Mouse (Mus musculus) urinary bladder, postnatal 36 days (tissue): ENCODE measurements around the gene Clrn2.

Source experiments
- DNase-seq, 2 experiments: peaks; one replicate each; pipeline ENCODE4 v3.0.0; 2022; ENCODE audit warnings: low spot score in 2 of 2, mixed read lengths in 1 of 2

Clrn2 gene

DNA sequence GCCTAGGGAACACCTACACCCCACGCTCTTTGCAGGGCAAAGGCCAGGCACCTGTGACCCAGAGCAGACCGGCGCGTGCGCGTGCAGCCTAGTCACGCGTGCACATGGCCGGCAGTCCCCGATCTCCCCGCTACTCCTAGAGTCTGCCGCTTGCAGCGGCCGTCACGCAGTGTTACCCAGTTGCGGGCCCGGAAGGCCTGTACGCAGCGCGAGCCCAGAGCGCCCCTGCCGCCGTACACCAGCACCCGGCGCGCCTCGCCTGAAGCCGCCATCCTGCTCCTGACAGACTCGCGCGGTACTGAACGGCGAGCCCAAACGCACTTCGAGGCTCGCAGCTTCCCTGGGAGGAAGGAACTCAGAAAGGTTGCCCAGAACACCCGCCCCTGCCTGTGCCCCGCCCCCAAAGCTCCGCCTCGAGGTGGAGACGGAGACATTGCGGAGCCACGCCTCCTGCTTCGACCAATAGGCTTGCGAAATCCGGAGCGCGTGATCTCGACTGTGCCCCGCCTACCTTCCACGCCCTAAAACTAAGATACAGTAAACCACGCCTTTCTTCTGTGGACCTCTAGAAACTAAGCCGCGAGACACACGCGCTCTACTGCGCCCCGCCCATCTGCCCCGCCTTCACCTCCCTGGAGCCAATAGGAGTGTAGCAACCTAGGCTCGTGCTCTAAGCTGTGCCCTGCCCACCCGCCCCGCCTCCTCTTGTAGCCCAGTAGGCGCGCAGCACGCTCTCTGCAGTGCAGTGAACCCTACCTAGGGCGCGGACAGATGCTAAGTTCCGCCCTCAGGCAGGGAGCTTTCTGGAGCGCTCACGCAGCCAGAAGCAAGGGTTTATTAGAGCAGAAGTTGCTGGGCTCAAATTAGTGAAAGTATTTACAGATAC, 3.5 kb upstream of the Clrn2 start, which contains the start of gene Qdpr:
Qdpr (minus strand) TSS at position 406 of the 886 bp plus-strand sequence.
- peak; percentile 88 to 95 for DNase-seq

DNA sequence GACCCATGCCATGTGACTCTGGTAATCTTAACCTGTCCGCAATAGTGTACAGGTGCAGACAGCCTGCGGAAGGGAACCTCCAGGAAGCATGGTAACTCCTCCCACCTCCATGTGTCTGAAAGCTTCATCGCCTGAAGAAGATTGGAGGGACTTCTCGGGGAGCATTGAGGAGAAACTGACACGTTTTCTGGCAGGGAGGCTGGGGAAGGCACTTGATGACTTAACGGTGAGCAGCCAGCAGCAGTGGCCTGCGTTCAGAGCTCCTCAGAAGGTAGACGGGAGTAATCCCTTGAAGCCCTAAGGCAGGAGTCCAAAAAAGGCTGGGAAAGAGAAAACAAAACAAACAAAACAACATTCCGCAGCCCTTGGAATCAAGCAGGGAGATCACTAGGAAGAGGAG, 905 bp downstream of the Clrn2 start:
- DNase-seq = no peak

GRCm38 (mm10) chr5:45472880-45473450, 19.4 kb downstream of the Clrn2 start:
- no peak for DNase-seq

GRCm38 (mm10) chr5:45473521-45473920, 20.0 kb downstream of the Clrn2 start:
- DNase-seq = no peak

DNA sequence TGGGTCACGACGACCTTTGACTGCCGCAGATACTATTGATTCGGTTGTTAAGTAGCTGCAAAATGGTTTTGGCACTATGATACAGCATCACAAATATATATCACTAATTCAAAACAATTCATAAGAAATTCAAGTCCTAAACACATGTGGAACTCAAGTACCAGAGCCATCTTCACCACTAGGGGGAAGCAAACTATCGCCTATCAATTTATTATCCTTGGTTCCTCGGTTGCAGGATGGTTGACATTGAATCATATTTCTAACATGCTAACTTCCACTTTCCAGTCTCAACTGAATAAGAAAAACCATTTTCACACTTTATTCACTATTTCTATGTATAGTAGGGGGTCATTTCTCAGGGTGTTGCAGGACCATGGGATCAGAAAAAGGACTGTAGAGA, 20.7 kb downstream of the Clrn2 start:
- no peak for DNase-seq

GRCm38 (mm10) chr5:45474758-45475157, 21.2 kb downstream of the Clrn2 start:
- no peak for DNase-seq

- no peak for DNase-seq
Measured at GRCm38 (mm10) chr5:45475771-45476170, 22.2 kb downstream of the Clrn2 start.

DNA sequence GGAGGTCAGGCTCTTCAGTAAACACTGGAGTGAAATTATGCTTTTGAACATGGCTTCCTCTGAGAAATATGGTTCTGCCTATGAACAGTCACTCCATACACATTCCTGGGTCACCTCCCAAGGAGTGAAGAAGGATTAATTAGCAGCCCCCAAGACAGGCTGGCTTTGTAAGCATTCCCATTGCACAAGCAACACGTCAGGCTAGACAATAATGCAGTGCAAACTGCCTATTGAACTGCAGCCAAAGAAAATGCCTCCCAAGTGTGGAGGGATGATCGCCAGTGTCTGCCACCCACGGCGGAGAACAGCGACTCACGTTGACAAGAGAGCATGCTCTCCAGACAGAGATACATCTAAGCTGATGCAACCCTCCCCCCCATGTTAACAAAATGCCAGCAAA, 22.7 kb downstream of the Clrn2 start:
- no peak for DNase-seq

- DNase-seq = no peak
Measured at GRCm38 (mm10) chr5:45477601-45478000, 24.1 kb downstream of the Clrn2 start.

- DNase-seq = no peak
Measured at GRCm38 (mm10) chr5:45480066-45480465, 26.5 kb downstream of the Clrn2 start.

DNA sequence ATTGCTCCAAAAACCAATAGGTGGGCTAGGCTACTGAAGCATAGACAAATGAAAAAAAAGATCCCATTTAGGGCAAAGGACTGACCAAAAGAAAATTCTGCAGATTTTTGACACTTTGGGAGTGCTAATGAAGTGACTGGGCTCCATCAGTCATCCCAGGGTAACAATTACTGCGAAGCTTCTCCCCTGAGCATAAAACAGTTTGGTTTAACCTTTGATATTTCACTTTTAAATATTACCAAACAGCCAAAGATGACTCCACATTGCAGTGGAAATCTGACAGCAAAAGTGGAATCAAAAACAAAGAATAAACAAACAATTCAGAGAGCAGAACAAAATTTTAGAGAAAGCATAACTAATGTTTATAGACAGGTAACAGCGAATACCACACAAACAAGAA, 27.6 kb downstream of the Clrn2 start:
- DNase-seq = no peak

DNA sequence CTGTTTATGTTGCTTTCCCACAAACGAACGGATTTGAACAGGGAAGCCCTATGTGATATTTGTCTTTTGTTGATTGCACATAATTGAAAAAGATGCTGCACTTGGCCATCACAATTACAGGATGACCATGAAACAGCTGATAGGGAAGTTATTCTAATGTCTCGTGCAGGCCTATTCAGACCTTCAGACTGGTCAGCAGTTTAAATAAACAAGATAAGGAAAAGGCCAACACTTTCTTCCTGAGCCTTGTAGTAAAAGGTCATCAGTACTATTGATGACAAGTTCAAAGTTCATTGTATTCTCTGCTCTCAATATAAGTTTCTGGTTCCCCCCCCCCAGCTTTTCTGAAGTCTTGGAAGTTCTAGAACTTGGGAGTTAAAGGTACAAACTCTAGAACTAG, 29.1 kb downstream of the Clrn2 start:
- no peak for DNase-seq

DNA sequence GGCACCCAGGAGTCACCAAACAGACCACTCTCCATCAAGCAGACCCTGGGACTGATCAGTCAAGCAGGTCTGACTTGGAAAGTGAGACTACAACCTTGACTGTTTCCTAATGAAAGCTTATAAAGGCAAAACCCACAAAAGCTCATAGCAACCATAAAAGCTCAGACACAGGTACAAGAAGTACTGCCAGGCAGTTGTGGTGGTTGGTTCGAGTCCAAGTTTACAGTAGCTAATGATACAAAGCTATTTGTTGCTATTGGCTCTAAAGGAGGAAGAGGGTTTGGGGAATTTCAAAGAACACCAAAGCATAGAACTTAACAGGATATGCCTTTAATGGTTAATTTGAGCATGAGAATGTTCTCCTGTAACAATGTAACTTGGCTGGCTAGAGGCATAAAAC, 30.1 kb downstream of the Clrn2 start:
- DNase-seq = no peak

DNA sequence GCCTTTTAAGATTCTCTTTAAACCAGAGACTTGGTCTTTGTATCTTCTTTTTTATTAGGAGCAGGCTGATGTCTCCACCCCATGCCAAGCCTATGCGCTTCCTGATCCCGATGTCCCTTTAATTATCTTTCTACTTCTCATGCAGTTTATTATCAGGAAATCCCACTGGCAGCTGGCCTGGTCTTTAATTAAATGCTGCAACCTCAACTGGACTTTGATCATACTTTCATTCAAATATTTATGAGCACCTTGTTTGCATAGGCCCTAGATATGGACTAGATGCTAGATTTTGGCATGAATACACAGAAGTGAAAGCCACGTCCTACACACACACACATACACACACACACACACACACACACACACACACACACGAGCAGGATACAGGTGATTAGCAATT, 38.2 kb downstream of the Clrn2 start:
- no peak for DNase-seq

DNA sequence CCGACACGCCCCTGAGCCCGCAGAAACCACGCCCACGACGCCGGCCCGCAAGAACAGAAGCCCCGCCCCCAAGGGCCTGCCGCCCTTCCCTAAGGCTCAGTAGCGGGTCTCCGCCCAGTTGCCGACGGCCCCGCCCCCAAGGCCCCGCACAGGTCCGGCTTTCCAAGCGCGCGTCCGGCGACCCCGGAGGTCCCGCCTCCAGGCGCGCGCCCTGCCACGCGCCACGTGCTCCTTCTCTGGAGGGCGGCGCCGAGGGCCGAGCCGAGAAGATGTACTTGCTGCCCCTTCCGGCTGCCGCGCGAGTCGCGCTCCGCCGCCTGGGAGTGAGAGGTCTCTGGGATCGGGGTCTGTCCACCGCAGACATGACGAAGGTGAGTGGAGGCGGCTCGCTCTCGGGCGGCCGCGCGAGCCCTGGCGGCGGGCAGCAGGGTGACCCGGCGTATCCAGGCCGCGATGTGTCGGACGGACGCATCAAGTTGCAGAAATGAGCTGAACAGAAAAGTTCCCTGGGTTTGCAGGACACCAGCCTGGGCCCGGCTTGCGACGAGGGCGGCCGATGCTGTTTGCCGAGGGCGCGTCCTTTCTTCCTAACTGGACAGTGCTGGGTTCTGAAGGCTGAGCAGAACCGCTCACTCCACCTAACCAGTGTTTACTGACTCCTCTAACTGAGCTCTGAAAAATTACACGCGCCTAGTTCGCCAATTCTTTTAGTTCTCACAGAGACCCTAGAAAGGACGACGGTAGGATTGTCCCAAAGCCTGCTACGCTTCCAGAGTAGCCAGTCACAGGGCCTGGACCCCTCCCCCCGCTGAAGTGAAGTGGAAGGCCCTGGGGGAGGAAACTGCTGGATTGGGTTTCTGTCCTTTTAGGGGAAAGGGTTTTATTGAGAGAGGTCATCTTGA, 39.9 kb downstream of the Clrn2 start, which contains the start of gene Lap3:
Lap3 (plus strand) TSS at position 184 of the 902 bp plus-strand sequence.
- peak; percentile 99 to 100 for DNase-seq

- no peak for DNase-seq
Measured at GRCm38 (mm10) chr5:45494093-45494755, 40.7 kb downstream of the Clrn2 start.

- no peak for DNase-seq
Measured at GRCm38 (mm10) chr5:45495429-45495975, 42.0 kb downstream of the Clrn2 start.

GRCm38 (mm10) chr5:45496042-45496441, 42.5 kb downstream of the Clrn2 start:
- DNase-seq = no peak

DNA sequence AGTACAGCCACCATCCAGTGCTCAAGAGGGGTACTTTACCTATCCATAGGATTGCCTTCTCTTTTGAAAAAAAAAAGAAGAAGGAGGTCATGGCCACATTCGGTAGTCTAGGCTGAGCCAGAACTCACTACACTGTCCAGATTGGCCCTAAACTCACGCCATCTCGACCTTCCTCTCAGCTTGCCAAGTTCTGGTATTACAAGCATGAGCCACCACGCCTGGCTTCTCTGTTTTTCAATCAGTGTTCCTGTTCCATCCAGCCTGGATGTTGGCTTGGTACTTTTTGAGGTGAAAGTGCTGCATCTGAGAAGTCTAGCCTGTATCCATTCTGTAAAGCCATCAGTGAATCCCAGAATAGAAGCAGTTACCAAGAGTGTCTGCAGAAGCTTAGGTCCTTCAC, 42.9 kb downstream of the Clrn2 start:
- no peak for DNase-seq

GRCm38 (mm10) chr5:45496930-45497550, 43.5 kb downstream of the Clrn2 start:
- DNase-seq = no peak

DNA sequence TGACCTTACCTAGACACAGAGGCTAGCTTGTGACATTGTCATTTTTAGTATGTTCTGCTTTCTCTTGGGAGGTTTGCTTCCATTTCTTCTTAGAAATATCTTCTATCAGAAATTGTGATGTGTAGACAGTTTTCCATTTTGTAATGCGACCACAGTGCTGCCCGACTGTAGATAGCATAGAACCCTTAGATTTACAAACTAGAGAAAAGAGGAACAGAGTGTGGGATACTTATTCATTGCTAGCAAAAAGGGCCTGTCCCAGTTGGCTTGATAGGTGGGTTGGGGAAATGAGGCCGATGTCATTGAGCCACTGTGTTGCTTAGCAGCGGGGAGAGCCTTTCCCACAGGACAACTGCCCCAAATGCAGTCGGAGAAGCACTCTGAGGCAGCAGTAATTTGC, 44.0 kb downstream of the Clrn2 start:
- no peak for DNase-seq
